Mouse (Mus musculus): ENCODE measurements around the gene Cd151. TPM values are rescaled to one million over a fixed set of nuclear protein-coding genes. Genes with fewer than 3 reads are reported as not detected.

Gene Cd151
- 100 to 1,000 TPM; 320 to 330 TPM for total RNA-seq (2021)
- long read RNA-seq, experiment 1, transcript Cd151-201 (7 exons, 1,619 nt): major isoform, 135 of 308 reads
- long read RNA-seq, experiment 1, transcript Cd151-202 (8 exons, 1,865 nt): minor isoform, 30 of 308 reads
- long read RNA-seq, experiment 1, transcript Cd151-203 (8 exons, 1,708 nt): minor isoform, 61 of 308 reads
- long read RNA-seq, experiment 1, partial matches to known transcripts: 78 of 308 reads
- long read RNA-seq, experiment 1, other reads (novel, unspliced or antisense): 4 of 308 reads
- long read RNA-seq, experiment 2, transcript Cd151-202 (8 exons, 1,865 nt): minor isoform, 15 of 142 reads
- long read RNA-seq, experiment 2, transcript Cd151-201 (7 exons, 1,619 nt): major isoform, 58 of 142 reads
- long read RNA-seq, experiment 2, transcript Cd151-203 (8 exons, 1,708 nt): minor isoform, 25 of 142 reads
- long read RNA-seq, experiment 2, partial matches to known transcripts: 43 of 142 reads
- long read RNA-seq, experiment 2, other reads (novel, unspliced or antisense): 1 of 142 reads

DNA sequence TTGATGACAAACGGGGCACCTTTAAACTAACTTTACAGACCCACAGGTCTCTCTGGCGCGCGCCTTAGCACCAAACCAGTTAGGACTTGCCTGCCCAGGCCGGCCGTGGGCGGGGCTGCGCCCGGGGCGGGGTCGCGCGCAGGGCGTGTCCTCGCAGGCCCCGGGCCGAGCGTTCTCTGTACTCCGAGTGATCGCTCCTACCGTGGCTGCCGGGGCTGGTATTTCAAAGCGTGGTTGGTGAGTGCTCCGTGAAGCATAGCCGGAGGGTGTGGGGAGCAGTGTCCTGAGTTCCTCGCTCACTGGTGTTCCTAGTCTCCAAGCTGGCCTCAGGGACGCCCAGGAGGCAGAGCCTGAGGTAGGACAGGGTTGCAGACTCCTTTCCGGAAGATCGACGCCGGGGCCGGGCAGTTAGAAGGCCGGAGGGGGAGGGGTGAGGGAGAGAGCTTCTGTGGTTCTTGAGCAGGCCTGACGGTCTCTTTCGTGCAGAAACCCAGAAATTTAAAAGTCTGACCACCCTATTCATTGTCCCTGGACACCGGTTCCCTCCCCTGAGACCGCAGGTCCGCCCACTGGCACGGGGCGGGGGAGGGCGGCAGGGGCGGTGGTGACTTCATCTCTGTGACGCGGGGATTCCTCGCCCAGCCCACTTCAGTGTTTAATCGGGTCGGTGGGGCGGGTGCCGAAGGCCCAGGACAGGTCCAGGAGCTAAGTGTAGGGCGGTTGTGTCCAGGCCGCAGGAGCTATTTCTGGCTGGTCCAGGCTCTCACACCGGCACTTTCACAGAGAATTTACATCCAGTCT, at the start of gene Cd151:
Gene Cd151, plus strand, starts transcription at position 163 of the 801 bp plus-strand sequence.
- peak; percentile 93 to 94 for DNase-seq

DNA sequence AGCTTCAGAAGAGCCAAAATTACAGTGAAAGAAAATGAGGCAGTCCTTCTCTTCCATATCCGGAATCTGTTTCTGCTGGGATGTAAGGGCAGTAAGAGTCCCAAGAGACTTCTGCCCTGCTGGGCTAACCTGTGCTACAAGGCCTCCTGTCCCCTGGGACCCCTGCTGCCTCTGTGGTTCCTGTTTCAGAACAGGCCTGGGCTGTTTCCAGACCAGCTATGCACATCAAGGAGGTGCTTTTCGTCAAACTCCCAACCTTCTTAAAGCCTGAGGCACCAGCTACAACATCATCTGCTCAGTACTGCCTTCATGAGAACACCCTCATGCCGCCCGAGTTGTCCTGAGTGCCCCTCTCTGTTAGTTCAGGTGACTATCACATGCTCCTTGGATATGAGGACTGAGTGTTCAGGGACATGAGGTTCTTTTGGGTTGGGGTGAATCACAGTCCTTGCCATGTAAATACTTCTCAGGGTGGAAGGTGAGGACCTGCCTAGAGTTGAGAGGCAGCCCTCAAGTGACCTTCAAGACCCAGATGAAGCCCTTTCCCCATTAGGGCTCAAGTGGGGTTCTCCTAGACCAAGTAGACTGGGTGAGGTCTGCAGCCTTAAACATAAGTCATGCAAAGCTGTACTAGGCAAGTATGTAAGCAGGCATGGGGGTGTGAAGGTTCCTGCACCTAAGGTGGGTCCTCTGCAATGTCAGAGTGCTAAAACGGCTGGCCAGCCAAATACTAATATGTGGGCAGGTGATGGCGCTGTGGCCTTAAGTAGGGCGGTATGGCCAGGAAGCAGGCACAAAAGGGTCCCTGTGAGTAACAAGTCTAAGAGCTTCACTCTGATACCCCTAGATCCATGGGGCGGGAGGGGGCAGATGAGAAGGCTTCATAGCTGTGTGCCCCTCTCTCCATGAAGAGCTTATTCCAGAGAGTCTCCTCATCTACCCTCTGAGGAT, 49.2 kb upstream of the Cd151 start:
- no peak for DNase-seq

DNA sequence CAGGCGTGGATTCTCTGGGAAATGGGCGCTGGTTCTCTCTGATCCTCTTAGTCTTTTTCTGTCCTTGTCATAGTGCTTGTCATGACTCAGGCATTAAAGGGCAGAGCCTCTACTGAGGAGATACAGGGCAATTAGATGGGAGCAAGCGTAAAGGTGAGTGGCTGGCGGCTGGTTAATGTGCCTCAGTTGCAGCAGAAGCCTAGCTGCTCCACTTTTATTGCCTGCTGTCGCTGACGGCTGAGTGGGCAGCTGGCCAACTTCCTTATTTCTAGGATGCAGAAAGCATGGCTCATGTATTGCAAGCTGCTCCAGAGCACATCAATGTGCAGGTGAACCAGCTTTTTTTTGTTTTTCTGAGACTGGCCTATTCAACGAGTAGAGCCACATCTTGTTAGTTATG, 48.2 kb upstream of the Cd151 start:
- no peak for DNase-seq

DNA sequence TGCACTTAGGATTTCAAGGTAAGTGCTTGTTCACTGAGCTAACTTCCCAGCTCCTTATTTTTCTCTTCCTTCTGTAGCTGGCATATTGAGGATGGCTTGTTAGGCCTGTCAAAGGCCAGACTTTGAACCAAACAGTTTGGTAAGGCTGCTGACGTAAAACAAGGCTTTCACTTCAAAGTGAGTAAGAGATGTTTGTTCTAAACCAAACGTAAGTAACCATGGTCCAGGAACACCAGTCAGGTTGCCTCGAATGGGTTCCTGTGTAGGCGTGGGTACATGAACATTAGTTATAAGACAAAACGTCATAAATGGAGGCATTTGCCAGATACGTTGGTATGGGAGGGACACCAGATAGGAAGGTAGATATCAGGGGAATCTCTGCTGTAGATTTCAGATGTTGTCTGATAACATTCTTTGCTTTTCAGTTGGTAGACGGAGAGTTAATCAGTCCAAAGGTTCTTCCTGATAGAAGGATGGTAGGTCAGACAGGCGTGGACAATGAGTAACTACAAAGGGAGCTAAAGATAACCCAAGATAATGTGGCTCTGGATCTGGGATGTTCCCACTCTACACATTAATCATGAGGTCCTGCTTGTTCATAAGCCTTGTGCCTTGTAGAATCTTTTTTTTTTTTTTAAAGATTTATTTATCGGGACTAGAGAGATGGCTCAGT, 47.0 kb upstream of the Cd151 start:
- no peak for DNase-seq

DNA sequence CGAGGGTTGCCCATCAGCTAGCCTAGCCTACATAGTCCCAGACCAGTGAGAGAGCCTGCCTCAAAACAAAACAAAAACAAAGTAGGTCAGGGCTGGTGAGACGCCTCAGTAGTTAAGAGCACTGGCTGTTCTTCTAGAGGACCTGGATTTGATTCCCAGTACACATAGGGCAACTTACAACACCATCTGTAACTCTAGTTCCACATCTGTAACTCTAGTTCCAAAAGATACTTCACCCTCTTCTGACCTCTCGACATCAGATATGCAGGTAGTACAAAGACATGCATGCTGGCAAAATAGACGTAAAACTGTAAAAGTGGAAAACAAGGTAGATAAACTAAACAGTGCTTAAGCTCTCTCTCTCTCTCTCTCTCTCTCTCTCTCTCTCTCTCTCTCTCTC, 43.4 kb upstream of the Cd151 start:
- DNase-seq: no peak

DNA sequence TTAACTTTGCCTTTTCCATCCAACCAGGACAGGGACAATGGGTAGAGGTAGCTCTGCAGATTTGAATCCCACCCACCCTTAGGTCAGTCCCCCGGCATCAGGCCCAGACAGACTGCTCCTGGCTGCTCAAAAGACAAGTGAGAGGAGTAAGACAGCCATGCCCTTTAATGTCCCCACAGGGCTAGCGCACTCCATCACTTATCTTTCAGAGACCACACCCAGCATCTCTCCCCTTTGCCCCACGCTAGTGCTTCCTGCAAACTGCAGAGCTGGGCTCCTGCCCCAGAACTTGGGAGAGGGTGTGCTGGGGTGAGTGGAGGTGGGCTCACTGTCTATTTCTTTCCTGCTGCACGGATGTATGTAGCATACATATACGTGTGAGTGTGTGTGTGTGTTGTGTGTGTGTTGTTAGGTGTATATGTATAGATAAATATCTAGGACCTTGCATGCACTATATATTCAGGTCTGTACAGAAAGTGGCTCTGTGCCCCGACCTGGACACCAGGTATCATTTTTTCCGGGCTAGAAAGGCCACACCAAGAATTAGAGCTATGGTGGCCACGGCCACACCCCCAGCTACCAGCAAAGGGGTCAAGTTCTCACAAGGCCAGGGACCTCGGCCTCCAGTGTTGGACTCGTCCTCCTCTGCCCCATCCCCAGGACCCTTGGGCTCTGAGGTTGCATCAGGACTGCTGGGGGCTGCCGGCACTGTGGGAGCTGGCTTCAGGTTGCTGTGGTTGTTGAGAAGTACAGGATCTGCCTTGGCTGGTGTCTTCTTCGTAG, 40.1 kb upstream of the Cd151 start:
- DNase-seq: no peak

DNA sequence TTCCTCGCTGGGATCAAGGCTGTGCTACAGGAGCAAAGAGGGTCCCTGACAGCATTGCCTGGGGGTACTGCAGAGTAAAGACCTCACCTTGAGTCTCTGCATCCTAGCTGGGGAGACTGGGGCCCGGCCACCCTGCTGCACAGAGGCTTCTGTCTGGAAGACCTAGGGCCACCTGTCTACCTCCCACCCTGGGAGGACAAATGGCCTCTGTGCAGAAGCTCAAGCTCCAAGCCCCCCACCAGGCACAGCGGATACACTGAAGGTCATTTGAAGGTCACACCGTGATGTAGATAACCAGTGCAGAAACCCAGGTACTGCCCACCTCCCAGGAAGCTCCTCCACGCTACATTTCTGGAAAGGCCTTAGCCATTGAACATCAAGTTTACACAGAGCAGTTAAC, 38.5 kb upstream of the Cd151 start:
- no peak for DNase-seq

DNA sequence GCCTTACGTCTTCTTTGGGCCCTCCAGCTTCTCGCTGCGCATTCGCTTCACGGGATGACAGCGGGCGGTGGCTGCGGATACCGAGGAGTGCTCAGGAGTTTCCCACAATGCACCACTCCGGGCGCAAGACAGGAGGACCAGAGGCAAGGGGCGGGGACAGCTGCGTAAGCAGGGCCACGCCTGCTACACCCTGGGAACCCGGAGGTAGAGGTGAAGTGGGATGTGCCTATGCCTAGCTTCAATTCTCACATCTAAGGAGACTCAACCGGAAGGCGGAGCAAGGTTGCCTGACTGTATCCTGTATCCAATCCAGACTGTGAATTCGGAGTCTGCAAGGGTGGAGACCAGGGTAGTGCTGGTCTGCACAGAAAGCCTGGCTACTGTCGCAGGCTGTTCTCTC, 37.9 kb upstream of the Cd151 start, which contains the start of gene Cend1:
Gene Cend1, minus strand, starts transcription at position 182 of the 400 bp plus-strand sequence.
- DNase-seq: peak; percentile 62 to 64

DNA sequence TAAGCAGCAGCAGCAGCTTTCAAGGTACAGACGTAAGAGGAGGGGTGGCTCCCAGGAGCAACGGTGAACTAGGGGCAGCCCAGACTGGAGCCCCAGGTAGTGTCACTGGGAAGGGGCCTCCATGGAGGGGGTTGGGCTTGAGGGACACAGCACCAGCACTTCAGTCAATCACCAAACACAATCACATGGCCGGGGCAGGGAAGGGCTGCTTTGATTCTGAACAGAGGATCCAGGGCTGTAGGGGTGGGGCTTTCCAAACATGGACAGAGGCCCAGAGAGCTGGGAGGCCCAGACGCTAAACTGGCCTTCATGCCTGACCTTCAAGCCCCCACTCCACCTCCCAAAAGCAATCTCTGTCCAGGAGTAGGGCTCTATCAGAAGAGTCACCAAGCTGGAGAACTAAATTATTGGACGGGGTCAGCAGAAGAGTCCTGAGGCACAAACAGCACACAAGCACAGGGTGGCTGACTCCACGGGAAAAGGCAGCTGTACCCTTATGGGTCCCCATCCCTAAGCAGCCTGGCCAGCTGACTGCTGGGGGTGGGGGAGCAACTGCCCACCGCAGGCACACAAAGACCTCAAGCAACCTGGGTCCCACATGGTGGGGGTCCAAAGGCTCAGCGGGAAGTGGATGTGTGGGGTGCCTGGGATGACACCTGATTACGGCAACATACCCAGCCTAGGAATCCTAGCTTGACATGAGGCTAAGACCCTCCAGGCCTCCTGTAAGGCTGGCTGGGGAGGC, 37.2 kb upstream of the Cd151 start:
- no peak for DNase-seq

DNA sequence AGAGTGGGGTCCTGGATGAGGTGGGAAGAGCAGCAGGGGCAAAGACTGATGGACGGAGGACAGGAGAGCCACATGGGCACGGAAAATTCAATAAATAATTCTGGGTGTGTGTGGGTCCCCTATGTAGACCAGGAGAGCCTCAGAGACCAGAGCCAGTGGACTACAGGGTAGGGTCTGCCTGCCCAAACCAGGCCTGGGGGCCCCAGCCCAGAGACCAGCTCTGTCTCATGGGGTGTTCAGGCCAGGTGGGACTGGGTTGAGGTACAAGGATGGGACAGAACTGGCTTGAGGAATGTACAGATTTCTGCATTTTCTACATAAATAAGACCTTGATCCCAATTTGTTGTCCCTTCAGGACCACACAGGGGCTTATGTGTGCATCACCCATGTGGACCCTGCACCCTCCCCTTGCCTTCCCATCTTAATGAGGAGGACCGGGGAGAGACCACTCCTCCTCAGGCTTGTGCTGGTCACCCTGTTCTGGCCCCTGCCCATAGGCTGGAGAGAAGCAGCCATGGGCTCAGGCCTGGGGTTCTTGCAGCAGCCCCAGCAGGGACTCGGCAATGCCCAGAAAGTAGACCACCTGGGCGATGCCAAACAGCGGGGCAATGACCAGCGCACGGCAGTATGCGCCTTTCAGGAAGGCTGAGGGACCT, 36.5 kb upstream of the Cd151 start:
- DNase-seq: no peak

DNA sequence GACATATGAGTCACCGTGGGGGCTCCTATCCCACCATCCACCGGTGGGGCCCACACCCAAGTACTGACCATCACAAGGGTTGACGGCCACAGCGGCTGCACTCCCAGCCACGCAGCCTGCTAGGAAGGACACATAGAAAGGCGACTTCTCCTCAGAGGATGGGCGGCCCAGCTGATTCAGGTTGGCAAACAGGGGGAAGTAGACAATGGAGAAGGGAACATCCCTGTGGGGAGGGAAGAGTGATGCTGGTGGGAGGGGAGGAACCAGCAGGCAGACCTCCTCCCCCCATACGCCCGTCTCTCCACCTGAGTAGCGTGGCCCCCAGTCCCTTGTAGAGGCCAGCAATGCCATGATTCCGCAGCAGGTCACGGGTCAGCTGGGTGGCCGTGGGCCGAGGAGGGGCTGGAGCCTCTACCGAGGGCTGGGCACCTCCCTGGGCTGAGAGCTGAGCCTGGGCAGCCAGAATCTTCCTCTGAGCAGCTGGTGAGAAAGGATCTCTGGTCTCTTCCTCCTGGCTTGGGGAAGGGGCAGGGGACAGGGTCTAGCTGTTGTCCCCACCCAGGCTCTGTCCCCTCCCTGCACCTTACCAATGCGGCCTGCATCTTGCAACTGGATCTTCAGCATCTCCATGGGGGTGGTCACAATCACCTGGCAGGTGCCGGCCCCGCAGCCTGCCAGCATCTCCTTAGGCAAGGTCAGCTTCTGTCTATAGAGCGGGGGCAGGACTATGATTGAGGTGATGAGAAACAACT, 35.6 kb upstream of the Cd151 start:
- no peak for DNase-seq

DNA sequence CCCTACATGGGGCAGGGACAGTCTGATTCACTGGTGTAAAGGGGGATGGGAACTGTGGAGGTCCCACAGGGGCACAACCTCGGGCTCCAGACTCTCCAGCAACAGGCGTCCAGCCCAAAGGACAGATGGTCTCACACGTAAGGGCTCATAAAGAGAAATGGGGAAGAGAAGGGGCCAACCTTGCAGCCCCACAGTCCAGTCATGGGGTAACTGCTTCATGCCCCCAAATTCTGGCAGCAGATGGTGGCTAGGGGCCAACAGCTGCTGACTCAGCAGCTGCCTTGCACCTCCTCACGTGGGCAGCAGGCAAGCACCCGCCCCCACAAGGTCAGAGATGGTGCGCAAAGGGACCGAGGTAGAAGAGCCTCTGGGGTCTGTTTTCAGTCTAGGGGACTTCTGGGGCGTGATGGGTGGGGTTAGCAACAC, 35.0 kb upstream of the Cd151 start:
- peak; percentile 64 to 69 for DNase-seq

DNA sequence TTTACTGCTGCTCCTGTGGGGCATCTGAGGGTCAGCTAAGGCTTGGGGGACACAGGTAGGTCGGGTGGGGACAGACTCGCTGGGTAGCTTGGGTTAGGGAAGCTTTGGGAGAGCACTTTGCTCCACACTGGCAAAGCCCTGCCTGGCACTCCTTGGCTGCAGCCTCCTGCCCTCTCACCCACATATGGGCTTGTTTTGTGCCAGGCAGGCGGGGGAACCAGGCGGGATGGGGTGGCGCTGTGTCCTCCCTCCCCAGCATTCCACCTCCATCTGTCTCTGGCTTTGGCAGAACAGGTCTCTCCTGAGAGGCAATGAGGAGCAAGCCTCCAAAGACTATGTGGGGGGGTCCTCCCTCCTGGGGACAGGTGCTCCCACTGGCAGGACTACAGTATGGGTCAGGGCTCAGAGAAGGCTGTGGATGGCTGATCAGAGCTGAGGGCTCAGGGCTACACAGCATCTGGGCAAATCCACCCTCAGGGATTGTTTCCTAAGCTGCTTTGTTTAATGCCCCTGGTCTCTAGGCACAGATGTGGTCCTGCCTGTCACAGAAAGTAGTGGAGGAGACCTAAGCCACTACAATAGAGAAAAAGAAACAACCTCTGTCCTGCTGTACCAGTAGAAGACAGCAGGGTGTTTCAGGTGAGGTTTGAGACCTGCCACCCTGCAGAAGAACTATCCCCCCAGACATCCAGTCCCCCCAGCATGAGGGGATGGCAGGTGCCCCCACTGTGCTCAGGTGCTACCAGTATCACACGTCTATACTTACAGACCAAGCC, 34.3 kb upstream of the Cd151 start:
- DNase-seq: peak; percentile 73 to 87

DNA sequence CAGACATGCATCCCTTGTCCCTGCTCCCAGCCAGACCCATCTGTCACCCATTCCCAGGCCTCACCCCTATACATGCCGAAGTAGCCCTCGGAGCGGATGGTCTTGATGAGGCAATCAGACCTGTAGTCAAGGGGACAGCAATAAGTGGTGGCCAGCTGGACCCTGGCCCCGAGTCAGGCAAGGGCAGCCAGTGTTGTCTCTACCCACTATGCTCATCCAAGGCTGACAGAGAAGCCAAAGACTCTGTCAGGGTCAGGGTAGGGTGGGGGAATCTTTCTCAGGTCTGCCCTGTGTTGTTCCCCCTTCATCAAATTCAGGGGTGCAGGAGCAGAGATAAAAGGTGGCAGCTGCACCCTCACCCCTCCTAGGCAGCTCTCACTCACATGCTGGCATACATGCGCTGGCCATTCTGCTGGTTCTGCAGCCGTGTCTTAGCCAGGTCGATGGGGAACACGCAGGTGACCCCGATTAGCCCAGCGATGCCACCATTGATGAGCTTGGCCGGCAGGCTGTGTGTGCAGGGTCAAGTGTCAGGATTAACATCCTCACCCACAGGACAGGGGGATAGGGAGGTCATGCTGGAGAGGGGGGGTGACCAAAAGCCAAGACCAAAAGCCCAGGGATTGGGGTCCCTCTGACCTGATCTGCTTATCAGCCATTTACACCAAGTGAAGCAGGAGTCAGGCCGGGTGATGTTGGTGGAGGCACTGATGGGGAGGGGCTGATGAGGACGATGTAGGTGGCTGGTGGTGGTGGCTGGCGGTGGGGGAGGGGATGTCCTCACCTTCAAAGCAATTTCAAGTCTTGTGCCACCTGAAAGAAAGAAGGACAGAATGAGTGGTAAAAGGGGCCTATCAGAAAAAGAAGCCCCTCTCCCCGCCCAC, 33.4 kb upstream of the Cd151 start:
- no peak for DNase-seq

DNA sequence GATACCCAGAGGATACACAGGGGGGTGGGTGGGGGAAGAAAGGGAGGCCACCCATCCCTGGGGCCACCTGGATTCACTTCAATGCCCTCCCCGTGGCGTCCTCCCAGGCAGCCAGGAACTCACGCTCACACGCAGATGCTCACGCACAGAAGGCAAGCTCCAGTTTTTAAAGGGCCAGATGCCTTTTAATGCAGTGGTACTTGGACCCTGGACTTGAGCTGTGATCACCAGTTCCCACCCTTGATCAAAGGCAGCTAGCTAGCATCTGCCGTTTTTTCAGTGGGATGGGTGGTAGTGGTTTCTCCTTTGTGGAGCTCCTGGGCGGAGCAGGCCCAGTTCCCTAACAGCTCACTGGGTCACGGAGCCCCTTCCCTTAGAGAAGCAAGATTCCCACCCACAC, 32.7 kb upstream of the Cd151 start:
- peak; percentile 64 to 73 for DNase-seq

DNA sequence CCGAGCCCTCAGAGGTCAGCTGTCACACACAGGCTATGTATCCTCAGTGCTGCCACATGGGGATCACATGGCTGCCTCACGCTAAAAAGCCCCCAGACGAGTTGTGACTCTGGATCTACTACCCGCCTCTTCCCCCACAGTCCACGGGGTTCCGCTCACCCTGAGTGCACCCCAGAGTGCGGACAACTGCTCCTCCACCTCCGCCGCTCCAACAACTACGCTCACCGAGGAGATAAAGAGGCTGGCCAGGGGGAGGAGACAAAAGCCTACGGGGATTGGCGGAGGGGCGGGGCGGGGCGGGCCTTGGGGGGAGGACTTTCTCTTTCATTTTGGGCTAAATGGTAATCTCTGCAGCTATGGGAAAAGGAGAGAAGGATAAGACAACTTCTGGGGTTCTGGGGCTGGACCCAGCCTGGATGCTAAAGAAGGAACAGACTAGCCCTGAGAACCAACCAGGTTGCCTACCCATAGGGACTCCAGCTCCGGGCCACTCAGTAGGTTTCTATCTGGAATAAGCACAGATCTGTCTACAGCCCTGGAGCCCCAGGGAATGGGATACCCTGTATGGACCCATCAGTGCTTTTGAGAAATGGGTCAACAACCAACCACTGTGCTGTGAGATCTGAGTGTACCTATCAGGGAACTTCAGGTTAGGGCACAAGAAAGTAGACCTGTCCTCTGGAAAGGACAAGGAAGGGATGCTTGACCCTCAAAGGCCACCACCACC, 31.9 kb upstream of the Cd151 start:
- peak; percentile 80 to 84 for DNase-seq
